Mouse (Mus musculus): ENCODE data around the gene Katnb1. TPM values are rescaled to one million over a fixed set of nuclear protein-coding genes. Genes with fewer than 3 reads are reported as not detected.

Katnb1 gene
- polyA plus RNA-seq, 1 experiment from 2014 or later = 33.3 TPM

- no peaks in the 10 kb centered on the region for H3K36me3 ChIP-seq
- no peak overlapping the region for H3K27ac ChIP-seq
- WGBS = 74% methylated on average over 6 of the region's 6 CpGs
- H3K27me3 ChIP-seq (ENCODE audit: low read depth, poor library complexity, severe bottlenecking) = no peaks in the 10 kb centered on the region
- H3K9me3 ChIP-seq (replicated peaks) = no peaks in the 10 kb centered on the region
- no peak for DNase-seq (ENCODE audit: low spot score)
- H3K4me3 ChIP-seq = no peak overlapping the region
- H3K4me1 ChIP-seq = no peaks in the 10 kb centered on the region
These were observed 21.0 kb upstream of the Katnb1 start for GRCm38 (mm10) chr8:95059812-95060533.

GRCm38 (mm10) chr8:95064531-95064930, 16.5 kb upstream of the Katnb1 start:
- no peak overlapping the region for H3K27ac ChIP-seq
- H3K9me3 ChIP-seq (replicated peaks) = no peaks in the 10 kb centered on the region
- H3K4me3 ChIP-seq = no peak overlapping the region
- no peaks in the 10 kb centered on the region for H3K27me3 ChIP-seq (ENCODE audit: low read depth, poor library complexity, severe bottlenecking)
- H3K4me1 ChIP-seq = no peaks in the 10 kb centered on the region
- H3K36me3 ChIP-seq = no peaks in the 10 kb centered on the region
- DNase-seq (ENCODE audit: low spot score) = no peak
- WGBS = 90% methylated on average over 2 of the region's 2 CpGs

GRCm38 (mm10) chr8:95067582-95067981, 13.4 kb upstream of the Katnb1 start:
- WGBS = 43% methylated on average over 3 of the region's 3 CpGs
- Histone ChIP-seq H3K27me3 (ENCODE audit: low read depth, poor library complexity, severe bottlenecking) (no peaks in the 10 kb centered on the region), H3K27ac (no peak overlapping the region), H3K36me3 (no peaks in the 10 kb centered on the region), H3K4me1 (no peaks in the 10 kb centered on the region), H3K9me3 (replicated peaks) (no peaks in the 10 kb centered on the region), H3K4me3 (no peak overlapping the region)
- peak; percentile 64 for DNase-seq (ENCODE audit: low spot score)

GRCm38 (mm10) chr8:95075504-95075903, 5.5 kb upstream of the Katnb1 start:
- 78% methylated on average over 3 of the region's 3 CpGs for WGBS
- H3K36me3 ChIP-seq = no peaks in the 10 kb centered on the region

GRCm38 (mm10) chr8:95076151-95076550, 4.8 kb upstream of the Katnb1 start:
- Histone ChIP-seq H3K36me3 (no peaks in the 10 kb centered on the region), H3K27ac (no peak overlapping the region), H3K4me3 (no peak overlapping the region), H3K4me1 (0 out of 2 replicates have a peak, but pooled peaks cover 5% of the 10 kb centered on the region), H3K27me3 (ENCODE audit: low read depth, poor library complexity, severe bottlenecking) (no peaks in the 10 kb centered on the region), H3K9me3 (replicated peaks) (no peaks in the 10 kb centered on the region)
- whole genome bisulfite sequencing = 79% methylated on average over 17 of the region's 17 CpGs
- DNase-seq (ENCODE audit: low spot score) = no peak

More at GRCm38 (mm10) chr8:95075504-95075903, 5.5 kb upstream of the Katnb1 start:
- Histone ChIP-seq H3K27ac (no peak overlapping the region), H3K4me3 (no peak overlapping the region), H3K4me1 (0 out of 2 replicates have a peak, but pooled peaks cover 5% of the 10 kb centered on the region), H3K27me3 (ENCODE audit: low read depth, poor library complexity, severe bottlenecking) (no peaks in the 10 kb centered on the region), H3K9me3 (replicated peaks) (no peaks in the 10 kb centered on the region)
- no peak for DNase-seq (ENCODE audit: low spot score)

- no peak overlapping the region for H3K4me3 ChIP-seq
- H3K27me3 ChIP-seq (ENCODE audit: low read depth, poor library complexity, severe bottlenecking) = no peaks in the 10 kb centered on the region
- peaks cover 20% of the 10 kb centered on the region for H3K4me1 ChIP-seq
- no peak for DNase-seq (ENCODE audit: low spot score)
- H3K36me3 ChIP-seq = 0 out of 2 replicates have a peak, but pooled peaks cover 6% of the 10 kb centered on the region
- no peaks in the 10 kb centered on the region for H3K9me3 ChIP-seq (replicated peaks)
- no peak overlapping the region for H3K27ac ChIP-seq
- 92% methylated on average over 3 of the region's 3 CpGs for WGBS
These were observed 2.9 kb upstream of the Katnb1 start for GRCm38 (mm10) chr8:95078055-95078454.

- 92% methylated on average over 4 of the region's 4 CpGs for WGBS
- Histone ChIP-seq H3K9me3 (replicated peaks) (no peaks in the 10 kb centered on the region), H3K4me3 (no peak overlapping the region), H3K27ac (no peak overlapping the region), H3K4me1 (peaks cover 20% of the 10 kb centered on the region), H3K27me3 (ENCODE audit: low read depth, poor library complexity, severe bottlenecking) (no peaks in the 10 kb centered on the region), H3K36me3 (peaks cover 16% of the 10 kb centered on the region)
- DNase-seq (ENCODE audit: low spot score) = no peak
These were observed 1.7 kb upstream of the Katnb1 start for GRCm38 (mm10) chr8:95079305-95079704.

GRCm38 (mm10) chr8:95081650-95082049, 664 bp downstream of the Katnb1 start:
- Histone ChIP-seq H3K4me1 (peaks cover 20% of the 10 kb centered on the region), H3K36me3 (peaks cover 37% of the 10 kb centered on the region), H3K27ac (peak overlapping the region; percentile 87), H3K4me3 (peak overlapping the region; percentile 81), H3K27me3 (ENCODE audit: low read depth, poor library complexity, severe bottlenecking) (no peaks in the 10 kb centered on the region), H3K9me3 (replicated peaks) (no peaks in the 10 kb centered on the region)
- no peak for DNase-seq (ENCODE audit: low spot score)
- WGBS = 16% methylated on average over 11 of the region's 11 CpGs

- Histone ChIP-seq H3K4me1 (peaks cover 20% of the 10 kb centered on the region), H3K9me3 (replicated peaks) (no peaks in the 10 kb centered on the region), H3K27ac (no peak overlapping the region), H3K4me3 (no peak overlapping the region), H3K27me3 (ENCODE audit: low read depth, poor library complexity, severe bottlenecking) (no peaks in the 10 kb centered on the region), H3K36me3 (peaks cover 63% of the 10 kb centered on the region)
- WGBS = 92% methylated on average over 4 of the region's 4 CpGs
- no peak for DNase-seq (ENCODE audit: low spot score)
These were observed 3.3 kb downstream of the Katnb1 start for GRCm38 (mm10) chr8:95084261-95084660.

GRCm38 (mm10) chr8:95084744-95085431, 3.9 kb downstream of the Katnb1 start:
- Histone ChIP-seq H3K27me3 (ENCODE audit: low read depth, poor library complexity, severe bottlenecking) (no peaks in the 10 kb centered on the region), H3K4me3 (no peak overlapping the region), H3K27ac (no peak overlapping the region), H3K4me1 (peaks cover 19% of the 10 kb centered on the region), H3K36me3 (peaks cover 67% of the 10 kb centered on the region), H3K9me3 (replicated peaks) (no peaks in the 10 kb centered on the region)
- DNase-seq (ENCODE audit: low spot score) = no peak
- WGBS = 86% methylated on average over 10 of the region's 10 CpGs

- Histone ChIP-seq H3K4me1 (peaks cover 15% of the 10 kb centered on the region), H3K27me3 (ENCODE audit: low read depth, poor library complexity, severe bottlenecking) (no peaks in the 10 kb centered on the region), H3K36me3 (peaks cover 74% of the 10 kb centered on the region), H3K27ac (no peak overlapping the region), H3K4me3 (no peak overlapping the region), H3K9me3 (replicated peaks) (no peaks in the 10 kb centered on the region)
- WGBS = 89% methylated on average over 7 of the region's 7 CpGs
- DNase-seq (ENCODE audit: low spot score) = no peak
These were observed 4.6 kb downstream of the Katnb1 start for GRCm38 (mm10) chr8:95085432-95086141.

- 89% methylated on average over 4 of the region's 4 CpGs for WGBS
- no peak for DNase-seq (ENCODE audit: low spot score)
- peaks cover 95% of the 10 kb centered on the region for H3K36me3 ChIP-seq
These were observed 12.6 kb downstream of the Katnb1 start for GRCm38 (mm10) chr8:95093574-95093973.

GRCm38 (mm10) chr8:95099009-95099408, 18.0 kb downstream of the Katnb1 start:
- Histone ChIP-seq H3K9me3 (replicated peaks) (no peaks in the 10 kb centered on the region), H3K27me3 (ENCODE audit: low read depth, poor library complexity, severe bottlenecking) (no peaks in the 10 kb centered on the region), H3K36me3 (peaks cover 92% of the 10 kb centered on the region), H3K4me3 (no peak overlapping the region), H3K27ac (no peak overlapping the region), H3K4me1 (no peaks in the 10 kb centered on the region)
- peak; percentile 73 for DNase-seq (ENCODE audit: low spot score)
- WGBS = 38% methylated on average over 5 of the region's 5 CpGs

More at GRCm38 (mm10) chr8:95093574-95093973, 12.6 kb downstream of the Katnb1 start:
- no peak overlapping the region for H3K27ac ChIP-seq
- no peaks in the 10 kb centered on the region for H3K27me3 ChIP-seq (ENCODE audit: low read depth, poor library complexity, severe bottlenecking)
- H3K4me1 ChIP-seq = no peaks in the 10 kb centered on the region
- H3K9me3 ChIP-seq (replicated peaks) = no peaks in the 10 kb centered on the region
- H3K4me3 ChIP-seq = no peak overlapping the region
